Mouse (Mus musculus) MEL-GATA-1-ER (cell line): ENCODE data around the gene Trpm3.

Experiments
- DNase-seq: peaks from one replicate; pipeline ENCODE4 v3.0.0-alpha.2; 2012; ENCODE audit warnings: low read depth; ENCODE audit errors: extremely low read depth

Trpm3 gene

DNA sequence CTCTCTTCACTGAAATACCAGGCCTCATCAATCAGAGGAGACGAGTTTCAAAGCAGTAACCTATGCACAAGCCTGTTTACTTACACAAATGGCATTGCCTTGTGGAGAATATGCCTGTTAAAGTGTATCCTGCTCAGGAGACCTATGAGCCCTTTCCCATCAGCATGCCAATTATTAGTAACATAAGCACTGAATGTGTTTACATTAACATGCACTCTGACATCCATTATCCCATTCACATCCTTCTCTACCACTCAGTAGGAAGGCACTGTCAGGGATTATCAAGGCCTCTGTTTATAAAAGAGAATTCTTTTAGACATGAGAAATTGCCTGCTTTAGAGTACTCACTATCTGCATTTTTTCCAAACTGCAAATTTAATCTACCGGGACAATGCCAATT lies 598.0 kb downstream of the Trpm3 start:
- no peak for DNase-seq

DNA sequence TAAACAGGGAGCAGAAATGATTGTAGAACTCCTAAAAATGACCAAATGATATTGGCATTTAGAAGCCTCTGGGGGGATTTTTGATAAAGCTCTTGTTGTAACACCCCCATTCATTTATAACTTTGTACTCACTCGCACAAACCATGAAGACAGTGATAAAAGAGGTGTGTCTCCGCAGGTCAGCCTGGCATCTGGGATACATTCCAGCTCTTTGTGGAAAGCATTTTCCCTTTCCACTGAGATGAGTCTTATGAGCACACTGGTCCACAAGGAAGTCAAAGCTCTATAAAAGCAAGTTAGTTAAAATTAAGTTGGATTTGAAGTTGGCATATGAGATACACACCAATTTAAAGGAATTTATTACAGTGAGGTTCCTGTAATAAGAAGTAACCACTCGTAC lies 600.4 kb downstream of the Trpm3 start:
- DNase-seq, result no peak

DNA sequence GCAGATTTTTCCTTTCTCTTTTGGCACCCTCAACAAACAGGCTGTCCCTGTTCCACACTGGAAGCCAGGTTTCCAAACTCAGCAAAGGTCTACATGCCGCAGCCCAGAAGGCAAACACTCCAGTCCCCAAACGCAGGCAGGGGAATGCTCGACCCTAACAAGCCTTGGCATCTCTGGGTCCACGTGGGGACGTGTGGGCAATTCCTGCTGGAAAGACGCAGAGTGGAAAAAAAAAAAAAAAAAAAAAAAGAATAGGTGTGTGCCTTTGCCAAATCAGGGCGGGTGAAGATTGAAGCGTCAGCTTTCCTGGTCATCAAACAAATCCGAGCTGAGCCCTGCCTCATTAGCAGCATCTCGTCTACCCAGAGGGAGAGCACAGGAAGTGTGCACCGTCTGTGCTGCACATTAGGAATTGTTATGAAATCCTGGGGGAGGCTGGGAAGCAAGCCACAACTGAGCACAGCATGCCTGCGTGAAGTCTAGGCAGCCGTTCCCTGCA lies 614.5 kb downstream of the Trpm3 start:
- no peak for DNase-seq

DNA sequence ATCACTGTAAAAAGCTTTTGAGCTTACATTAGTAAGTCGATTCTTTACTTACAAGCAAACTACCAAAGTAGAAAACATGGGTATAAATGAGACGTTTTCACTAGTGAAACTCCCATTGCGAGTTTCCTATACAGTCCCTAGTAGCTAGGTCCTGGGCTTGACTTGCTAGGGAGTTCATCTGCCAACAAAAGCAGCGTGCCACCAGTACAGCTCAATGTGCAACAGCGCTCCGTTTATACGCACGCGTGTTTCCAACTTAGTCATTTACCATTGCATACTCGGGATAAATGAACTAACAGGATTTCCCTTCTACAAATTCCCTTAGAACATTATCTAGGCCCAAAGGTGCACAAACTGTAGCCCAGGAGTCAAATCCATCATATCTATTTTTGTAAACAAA lies 615.2 kb downstream of the Trpm3 start:
- no peak for DNase-seq

DNA sequence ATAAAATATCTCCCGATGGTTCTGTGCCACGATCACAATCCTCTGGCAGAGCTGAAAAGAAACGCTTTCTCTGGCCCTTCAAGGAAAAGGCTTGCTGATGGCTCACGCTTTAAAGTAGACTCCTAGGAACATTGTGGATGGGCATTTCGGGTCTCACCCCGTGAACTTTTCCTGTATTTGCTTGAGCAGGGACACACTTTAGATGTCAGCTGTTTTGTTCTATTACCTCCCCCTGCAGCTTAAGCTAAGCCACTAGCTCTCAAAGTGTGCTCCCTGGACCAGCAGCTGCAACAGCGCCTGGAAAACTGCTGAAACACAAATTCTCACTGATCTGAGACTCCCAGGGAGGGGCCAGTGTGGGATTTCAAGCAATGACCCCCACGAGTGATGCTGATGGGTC lies 615.7 kb downstream of the Trpm3 start:
- DNase-seq, result no peak

DNA sequence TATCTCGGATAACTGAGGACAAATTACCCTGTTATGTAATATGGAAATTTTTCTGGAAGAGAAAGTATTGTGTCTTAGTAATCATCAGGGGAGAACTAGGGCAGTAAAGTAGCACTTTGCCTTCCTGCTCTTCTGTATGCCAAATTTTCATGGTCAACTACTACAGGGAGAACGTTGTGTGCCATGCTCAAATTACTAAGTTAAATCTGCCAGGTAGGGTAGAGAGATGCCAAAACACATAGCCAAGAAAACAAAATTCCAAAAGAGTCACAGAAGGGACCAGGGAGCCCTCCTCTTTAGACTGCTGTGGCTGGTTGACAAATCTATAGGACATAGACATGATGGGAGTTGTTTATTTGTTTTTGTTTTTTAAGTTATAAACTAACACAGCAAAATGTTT lies 619.6 kb downstream of the Trpm3 start:
- no peak for DNase-seq

DNA sequence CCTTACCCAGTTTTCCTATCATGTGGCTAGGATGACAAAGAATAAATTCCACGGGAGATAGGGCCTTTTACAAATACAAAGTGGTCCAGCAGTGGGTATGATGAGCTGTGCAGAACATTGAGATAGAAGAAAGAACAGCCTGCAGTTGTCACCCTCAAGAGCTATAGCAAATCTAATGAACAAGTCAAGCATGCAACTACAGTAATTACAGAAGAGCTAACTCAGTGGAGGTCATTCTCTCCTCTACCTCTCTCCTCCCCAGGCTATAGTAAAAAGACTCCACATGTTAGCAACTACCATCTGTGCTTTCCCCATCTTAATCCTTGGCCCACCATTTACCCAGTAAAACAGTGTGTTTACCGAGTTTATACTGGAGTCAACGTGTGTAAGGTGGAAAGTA lies 629.4 kb downstream of the Trpm3 start:
- DNase-seq, result no peak

DNA sequence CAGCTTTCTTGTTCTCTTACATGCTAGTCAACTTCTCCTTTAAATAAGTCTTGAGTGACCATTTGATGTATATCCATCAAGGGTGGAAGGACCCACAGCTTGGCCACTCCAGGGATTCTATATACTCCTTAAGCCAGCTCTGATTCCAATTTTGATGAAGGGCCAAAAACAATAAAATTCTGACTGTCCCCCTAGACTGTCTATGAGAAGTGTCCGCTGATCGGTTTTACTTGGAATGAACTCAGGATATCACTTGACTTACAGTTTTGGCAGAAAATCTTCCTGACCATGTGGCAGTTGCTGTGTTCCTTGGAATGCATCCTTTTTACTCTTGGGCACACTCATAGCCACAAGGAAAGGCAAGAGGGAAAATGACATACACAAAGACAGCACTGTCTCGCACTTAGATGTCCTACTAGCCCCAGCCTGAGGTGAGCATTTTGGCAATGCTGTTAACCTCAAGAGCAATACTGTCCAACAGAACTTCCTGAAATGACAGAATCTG lies 636.4 kb downstream of the Trpm3 start:
- DNase-seq, result no peak

DNA sequence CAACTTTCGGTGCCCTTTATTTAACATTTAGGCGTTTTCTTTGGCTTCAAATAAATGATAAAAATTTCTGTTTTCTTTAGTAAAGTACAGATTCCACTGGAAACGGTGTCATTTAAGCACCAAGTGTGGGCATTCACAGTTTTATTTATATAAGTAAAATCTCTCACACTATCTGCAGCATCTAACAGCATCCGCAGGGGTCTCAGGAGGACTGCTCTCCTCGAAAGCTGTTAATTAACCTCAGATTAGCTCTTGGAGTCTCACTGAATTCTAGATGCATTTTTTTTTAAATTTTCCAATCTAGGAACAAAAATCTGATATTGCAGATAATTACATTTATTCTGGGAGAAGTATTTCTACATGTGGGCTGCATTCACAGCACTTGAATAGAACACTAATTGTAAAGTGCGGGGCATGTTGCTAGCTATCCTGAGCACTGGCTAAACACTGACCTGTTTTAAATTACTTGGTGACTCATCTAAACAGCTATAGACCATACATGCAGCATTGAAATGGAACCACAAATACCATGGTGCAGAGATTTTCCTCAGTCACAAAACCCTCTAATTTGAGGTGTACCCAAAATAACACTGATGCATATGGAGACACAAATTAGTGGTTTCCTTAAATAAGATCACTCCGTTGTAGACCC lies 641.5 kb downstream of the Trpm3 start:
- no peak for DNase-seq

DNA sequence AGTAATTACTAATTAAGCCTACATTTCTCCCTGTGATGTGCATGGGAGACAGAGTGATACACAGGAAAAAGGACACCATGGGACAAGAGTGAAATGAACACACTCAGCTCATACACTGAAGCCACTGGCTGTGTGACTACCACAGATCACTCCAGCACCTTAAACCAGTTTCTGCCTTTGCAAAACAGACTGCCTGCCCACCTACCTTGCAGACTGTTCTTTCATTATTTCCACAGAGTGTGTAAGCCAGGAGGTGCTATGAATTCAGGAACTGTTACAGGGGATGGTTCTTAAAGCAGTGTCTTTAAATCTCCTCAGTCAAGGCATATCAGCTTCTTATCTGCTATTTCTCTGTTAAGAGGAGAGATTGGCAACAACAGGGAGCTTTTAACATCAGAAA lies 642.7 kb downstream of the Trpm3 start:
- DNase-seq, result no peak

DNA sequence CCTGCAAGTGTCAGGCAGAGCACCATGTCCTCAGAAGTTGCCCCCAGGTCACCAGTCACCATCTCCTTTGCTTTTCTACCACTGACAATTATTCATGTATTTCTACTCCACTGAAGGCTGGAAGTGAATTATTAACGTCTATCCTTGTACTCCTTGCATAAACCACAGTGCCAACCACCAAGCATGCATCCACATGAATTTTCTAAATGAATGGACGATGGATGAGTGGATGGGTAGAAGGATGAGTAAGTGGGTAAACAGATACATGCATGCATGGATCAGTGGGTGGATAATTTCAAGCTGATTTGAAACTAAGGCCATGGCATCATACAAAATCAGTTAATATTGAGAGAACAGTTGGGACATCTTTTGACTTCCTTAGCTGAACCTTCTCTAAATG lies 644.9 kb downstream of the Trpm3 start:
- DNase-seq, result no peak

DNA sequence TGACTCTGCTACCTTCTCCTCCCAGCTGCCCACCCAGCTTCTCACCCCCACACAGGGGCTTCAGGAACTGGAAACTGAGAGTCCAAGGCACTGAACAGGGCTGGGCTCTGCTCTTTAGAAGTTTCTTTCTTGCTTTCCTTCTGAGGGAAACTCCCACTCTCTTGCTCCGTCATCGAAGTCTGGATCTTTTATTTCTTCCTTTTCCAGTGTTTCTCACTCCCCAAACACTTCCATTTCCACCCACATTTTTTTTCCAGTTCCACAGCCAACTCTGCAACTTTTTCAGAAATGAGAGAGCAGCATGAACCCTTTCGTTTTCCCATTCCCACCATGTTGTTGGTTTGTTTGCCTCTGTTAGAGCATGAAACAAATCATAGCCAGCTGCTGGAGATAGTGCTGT lies 650.9 kb downstream of the Trpm3 start:
- DNase-seq, result no peak

DNA sequence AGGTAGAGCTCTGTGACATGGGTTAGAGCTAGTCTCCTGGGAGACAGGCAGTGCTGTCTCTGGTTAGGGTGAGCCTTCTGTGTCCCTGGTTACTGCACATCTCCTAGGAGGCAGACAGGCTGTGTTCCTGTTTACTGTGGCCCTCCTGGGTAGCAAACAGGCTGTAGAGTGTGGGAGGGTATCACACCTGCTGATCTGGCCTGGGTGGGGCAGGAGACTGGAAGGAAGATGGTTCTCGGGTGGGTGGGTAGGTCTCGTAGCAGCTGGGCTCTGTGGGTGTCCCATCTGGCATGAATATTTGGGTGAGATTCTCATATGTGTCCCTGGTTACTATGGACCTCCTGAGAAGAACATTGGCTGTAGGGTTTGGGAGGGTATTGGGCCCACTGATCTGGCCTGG lies 658.1 kb downstream of the Trpm3 start:
- DNase-seq, result no peak

DNA sequence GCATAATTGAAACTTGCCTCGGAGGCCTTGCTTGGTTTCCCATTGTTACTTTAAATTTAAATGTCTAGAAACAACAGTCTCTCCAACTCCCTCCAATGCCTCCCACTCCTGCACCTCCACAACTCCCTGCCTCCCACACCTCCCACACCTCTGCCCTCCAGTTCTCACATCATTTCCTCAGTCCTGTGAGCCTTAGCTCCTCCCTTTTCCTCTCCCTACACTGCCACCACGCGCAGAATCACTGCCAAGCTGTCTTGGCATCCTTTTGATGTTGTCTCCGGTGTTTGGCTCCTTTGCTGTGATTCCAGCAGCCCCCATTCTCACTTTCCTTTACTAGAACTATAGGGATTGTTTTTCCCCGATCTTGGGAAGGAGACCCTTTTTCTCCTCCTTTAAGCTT lies 661.6 kb downstream of the Trpm3 start:
- no peak for DNase-seq

DNA sequence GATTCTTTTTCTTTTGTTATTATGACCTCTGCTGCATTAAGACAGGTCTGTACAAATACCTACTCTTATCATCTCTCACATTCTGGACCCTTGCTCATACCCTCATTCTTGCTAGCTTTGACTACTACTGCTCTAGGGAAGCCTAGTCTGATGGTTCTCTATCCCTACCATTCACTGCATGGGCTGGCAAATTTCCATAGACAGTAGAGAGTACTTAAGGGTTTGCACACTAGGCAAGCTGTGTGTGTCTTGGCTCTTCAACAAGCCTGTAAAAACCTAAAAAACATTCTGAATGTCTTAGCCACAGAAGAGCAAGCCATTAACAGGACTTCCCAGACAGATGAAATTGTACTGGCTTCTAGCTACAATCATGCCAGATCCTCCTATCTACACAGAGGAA lies 664.5 kb downstream of the Trpm3 start:
- DNase-seq, result no peak

DNA sequence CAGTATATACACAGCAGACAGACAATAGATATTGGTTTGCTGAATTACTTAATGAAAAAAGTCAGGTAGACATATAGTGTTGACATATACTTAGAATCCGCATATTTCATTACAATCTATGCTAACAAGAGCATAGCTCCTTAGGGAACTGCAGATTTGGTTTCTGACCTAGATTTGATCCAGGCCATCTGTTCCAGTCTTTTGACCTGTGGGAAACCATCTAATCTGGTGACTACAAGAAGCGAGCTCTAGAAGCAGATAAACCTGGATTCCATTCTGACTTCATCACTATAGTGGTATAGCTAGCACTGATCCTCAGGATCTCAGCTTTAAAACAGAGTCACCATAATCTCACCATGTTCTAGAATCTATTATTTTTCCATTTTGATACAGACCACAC lies 665.5 kb downstream of the Trpm3 start:
- DNase-seq, result no peak

DNA sequence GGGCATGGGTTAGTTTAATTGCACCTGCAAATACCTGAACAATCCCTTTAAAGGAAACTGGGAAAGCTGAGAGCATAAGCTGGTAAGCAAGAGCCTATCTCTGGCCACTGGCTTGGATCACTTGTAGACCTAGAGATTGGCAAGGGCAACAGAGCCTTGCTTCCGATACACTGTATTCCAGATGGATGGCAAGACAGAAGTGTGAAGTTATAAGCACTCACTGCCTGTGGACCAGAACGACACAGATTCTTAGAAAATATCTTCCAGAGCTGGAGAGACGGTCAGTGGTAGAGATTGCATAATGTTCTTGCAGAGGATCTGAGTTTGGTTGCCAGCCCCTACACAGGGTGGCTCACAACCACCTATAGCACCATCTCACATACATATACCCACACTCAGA lies 671.4 kb downstream of the Trpm3 start:
- DNase-seq, result no peak

DNA sequence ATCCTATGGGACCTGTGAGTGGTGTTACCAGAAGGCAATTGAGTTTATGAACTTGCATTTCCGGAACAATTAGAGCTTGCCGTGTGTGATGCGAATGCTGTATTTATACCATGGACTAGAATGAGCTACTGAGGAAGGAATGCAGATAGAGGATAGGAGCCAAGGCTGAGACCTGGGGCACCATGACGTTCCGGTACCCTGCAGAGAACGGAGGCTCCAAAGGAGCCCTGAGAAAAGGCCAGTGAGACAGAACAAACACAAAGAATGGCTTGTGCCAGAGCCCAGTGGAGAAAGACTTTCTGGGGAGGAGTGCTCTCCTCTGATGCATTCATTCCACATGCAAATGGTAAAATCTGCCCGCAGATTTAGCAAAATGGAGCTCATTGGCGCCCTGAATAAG lies 682.9 kb downstream of the Trpm3 start:
- no peak for DNase-seq

DNA sequence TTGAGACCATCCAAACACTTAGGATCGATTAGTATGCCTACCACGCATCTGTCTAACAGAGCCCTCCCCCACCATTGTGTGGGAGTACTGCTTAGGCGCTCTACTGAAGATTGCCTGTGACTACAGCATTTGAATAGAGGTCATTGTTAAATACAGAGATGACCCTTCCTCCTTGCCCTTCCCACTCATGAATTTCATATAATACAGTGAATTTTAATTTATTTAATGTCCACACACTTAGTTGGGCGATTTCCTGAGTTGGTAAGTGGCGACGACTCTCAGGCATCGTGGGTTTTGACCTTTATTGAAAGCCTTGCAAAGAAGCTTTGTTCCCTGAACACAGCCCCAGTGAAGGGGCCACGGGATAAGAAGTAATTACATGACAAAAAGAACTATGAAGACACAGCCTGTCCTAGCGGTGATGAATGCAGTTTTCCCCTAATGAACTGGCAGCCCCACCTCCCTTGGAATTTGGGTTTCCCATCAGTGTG lies 684.7 kb downstream of the Trpm3 start:
- DNase-seq, result no peak

DNA sequence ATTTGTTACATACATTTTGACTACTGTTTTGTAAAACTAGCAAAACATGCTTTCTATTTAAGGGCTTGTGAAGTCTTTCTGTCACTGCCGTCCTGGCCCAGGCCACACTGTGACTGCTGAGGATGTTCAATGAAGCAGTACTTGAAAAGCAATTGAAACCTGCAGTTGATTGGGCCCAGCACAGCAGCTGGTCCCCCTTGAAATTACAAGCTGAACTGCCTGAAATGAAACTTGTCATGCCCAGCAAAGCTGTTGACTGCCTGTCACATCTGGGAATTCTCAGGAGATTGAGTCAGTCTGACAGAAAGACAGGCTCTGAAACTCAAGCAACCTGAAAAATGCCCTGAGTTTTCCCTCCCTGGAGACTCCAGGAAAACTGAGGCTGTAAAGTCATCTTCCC lies 687.0 kb downstream of the Trpm3 start:
- DNase-seq, result no peak

DNA sequence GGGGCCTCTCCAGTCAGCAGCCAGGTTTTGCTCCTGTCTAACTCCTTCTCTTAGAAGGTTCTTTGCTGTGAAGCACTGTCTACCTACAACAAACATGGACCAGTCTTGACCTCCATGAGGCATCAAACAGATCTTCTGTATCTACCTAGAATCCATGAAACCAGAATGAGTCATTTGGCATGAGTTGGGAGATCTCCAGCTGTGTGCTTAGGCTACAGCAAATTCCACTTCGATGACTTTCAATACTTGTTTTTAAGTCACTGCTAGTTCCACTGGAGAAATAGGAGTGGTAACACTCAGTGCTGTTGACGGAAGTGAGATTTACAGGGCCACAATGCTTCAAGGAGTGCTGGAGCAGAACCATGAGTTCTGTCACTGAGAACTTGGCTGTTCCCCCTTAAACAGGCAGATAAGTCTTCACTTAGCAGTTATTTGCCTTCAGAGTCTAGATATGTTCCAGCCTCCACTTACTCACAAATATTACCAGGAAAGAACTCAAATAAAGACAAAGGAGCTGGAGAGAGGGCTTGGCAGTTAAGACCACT lies 689.4 kb downstream of the Trpm3 start:
- no peak for DNase-seq

DNA sequence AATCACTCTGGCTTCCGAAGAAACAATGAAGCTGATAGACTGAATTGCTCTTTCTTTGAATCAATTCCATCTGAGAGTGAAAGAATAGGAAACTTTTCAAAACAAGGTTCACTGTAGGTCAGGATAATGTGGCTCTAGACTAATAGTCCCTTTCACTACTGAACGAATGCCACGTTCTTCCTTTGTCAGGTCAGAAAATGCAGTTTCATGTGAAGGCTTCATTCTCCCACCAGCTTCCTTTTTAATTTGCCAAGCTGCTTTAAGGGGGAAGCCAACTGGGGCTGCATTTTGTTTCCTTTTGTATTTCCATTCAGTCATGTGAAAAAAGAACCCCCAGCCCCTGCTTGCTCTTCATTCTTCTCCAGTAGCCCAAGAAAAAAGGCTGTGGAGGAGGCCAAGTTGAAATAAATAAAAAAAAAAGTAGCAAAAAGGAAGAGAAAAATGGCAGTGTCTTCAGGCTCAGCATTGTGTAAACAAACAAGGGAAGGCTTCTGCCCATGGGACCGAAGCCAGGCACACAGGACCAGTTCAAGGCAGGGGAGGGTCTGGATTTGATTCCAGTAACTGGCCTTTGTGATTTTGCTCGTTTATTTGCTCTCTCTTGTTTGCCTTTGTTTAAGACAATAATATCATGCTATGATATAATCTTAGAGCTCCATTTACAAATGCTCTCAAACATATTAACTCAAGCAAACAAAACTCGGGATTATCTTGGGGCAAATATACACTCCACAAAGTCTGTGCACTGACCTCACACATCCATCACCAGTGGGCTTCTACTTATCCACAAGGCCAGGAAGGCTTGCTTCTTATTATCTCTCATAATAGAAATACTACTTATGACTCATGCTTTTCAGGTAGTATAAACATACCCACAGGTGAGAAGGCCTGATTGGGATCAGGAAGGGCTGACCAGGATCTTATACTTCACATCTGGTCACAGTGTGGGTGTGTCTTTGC lies 702.5 kb downstream of the Trpm3 start:
- no peak for DNase-seq
